Mouse (Mus musculus) olfactory bulb, adult 2 months (tissue): ENCODE measurements around the gene Aloxe3.
A peak's percentile ranks its signal among the peaks of the same experiment; 100 is the strongest.

ENCODE experiments used
- CTCF ChIP-seq: fragments of 200-500 bp; IDR thresholded peaks from 2 replicates; pipeline ENCODE4 v1.5.1; 2012; ENCODE audit warnings: low read depth, mild to moderate bottlenecking, low read length, moderate library complexity; ENCODE audit not compliant: insufficient read depth
- POLR2A ChIP-seq: fragments of 200-500 bp; IDR thresholded peaks from 2 replicates; pipeline ENCODE4 v1.6.1; 2012; ENCODE audit warnings: mild to moderate bottlenecking, low read depth, low read length, moderate library complexity; ENCODE audit not compliant: insufficient read depth

DNA sequence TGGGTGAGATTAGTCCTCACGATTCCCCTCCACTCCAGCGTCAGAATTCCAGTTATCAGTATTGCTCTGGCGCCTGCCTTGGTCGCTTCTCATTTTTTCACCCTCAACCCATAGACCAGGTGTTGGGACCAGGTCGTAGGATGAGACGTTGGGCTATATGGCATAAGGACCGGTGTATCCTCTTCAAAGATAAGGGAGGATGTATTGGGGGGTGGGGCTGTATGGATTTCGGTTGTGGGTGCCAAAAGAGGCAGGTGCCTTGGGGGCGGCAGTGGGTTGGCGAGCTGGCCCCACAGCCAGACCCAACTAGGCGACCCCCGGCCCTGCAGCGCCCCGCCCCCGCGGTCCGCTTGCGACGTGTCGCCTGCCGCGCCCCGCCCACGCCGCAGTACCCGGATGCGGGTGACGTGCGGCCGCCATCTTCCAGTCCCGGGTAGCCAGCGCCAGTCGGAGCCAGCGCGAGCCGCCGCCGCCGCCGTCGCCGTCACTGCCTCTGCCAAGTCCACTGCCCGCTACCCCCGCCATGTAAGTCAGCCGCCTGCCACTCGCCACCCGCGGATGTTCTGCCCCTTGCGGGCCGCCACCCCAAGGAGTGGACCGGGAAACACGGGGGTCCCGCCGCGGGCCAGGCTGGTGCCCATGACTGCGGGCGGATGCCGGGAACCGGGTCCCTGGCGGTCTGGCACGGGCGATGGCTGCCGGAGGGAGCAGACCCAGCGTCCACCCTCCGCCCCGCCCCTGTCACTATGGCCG, 37.4 kb upstream of the Aloxe3 start, which contains the start of gene Vamp2:
- TF ChIP-seq POLR2A (peak; percentile 89), CTCF (no peak)
